Mouse (Mus musculus): ENCODE results near the gene Cnot1.

The Cnot1 gene

GRCm38 (mm10) chr8:95741732-95742131, 65.5 kb downstream of the Cnot1 start:
- no peak for DNase-seq (ENCODE audit: extremely low spot score, low read depth, low spot score)

DNA sequence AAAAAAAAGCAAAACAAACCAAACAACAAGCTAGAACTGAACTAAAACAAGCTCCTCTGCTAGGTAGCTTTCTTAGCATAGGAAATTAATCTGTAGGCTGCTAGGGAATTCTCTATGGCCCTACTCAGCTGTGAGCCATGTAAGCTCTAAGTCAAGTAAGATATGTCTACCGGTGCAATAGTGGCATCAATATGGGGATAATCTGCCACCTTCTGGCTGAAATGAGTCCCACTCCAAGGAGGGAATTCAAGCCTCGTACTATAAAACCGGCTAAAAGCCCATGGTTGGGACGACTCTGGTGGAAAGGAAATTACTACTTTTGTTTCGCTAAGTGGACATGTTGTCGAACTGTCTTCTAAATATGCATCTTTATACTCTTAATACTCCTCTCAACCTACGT, 68.7 kb downstream of the Cnot1 start:
- DNase-seq (ENCODE audit: extremely low spot score, low read depth, low spot score) = no peak

- no peak for DNase-seq (ENCODE audit: extremely low spot score, low read depth, low spot score)
Measured at GRCm38 (mm10) chr8:95727625-95728024, 79.6 kb downstream of the Cnot1 start.

GRCm38 (mm10) chr8:95716546-95717335, 90.5 kb downstream of the Cnot1 start:
- no peak for DNase-seq (ENCODE audit: extremely low spot score, low read depth, low spot score)

DNA sequence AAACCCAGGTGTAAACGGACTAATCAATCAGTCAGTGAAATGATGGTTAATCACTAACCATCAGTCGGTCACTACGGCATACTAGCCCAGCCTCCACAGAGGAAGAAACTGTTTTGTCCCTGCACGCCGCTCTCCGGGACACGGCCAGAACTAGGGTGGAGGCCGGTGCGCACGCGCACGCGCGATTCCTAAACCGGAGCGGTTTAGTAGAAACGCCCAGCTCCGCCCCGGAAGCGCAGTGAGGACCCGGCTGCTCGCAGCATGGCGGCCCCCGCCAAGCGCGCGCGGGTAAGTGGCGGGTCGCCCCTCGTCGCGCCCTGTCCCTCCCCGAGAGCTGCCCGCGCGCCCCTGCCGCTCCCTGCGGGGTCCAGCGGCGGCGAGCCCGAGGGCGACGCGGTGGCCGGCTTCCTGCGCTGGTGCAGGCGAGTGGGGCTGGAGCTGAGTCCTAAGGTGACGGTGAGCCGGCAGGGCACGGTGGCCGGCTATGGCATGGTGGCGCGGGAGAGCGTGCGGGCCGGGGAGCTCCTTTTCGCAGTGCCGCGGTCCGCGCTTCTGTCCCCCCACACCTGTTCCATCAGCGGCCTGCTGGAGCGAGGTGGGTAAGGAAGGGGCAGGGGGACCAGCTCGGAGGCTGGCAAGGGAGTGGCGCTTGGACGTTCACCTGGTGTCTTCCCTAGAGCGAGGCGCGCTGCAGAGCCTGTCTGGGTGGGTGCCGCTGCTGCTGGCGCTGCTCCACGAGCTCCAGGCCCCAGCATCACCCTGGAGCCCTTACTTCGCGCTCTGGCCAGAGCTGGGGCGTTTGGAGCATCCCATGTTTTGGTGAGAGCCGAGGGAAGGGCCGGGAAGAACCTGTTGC, 91.4 kb downstream of the Cnot1 start, which contains the start of gene Setd6:
Setd6 (plus strand) TSS at position 206 of the 856 bp plus-strand sequence.
- no peak for DNase-seq (ENCODE audit: extremely low spot score, low read depth, low spot score)

DNA sequence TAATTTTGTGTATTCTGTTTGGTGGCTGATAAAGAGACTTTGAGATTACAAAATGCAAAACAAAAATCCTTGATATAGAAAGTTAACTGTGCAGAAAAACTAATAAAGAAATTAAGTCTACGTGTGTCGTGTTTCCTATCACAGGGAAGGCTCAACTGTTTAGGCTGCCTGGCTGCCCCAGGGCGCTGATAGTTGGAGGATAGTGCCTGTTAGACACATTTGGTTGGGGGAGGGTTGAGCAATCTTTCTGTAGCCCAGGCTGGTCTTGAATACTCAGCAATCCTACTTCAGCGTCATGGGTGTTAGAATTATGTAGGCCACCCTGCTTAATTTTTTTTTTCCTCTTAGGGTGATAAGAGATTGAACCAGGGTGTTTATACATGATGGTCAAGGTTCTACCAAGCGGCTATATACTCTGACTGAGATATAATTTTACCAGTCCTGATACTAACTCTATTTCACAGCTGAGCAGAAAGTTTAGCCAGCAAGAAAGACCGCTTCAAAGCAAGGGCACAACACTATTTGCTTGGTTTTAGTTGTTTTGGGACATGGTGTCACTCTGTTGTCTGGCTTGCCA, 92.3 kb downstream of the Cnot1 start:
- no peak for DNase-seq (ENCODE audit: extremely low spot score, low read depth, low spot score)

GRCm38 (mm10) chr8:95714367-95714766, 92.9 kb downstream of the Cnot1 start:
- DNase-seq (ENCODE audit: extremely low spot score, low read depth, low spot score) = no peak

DNA sequence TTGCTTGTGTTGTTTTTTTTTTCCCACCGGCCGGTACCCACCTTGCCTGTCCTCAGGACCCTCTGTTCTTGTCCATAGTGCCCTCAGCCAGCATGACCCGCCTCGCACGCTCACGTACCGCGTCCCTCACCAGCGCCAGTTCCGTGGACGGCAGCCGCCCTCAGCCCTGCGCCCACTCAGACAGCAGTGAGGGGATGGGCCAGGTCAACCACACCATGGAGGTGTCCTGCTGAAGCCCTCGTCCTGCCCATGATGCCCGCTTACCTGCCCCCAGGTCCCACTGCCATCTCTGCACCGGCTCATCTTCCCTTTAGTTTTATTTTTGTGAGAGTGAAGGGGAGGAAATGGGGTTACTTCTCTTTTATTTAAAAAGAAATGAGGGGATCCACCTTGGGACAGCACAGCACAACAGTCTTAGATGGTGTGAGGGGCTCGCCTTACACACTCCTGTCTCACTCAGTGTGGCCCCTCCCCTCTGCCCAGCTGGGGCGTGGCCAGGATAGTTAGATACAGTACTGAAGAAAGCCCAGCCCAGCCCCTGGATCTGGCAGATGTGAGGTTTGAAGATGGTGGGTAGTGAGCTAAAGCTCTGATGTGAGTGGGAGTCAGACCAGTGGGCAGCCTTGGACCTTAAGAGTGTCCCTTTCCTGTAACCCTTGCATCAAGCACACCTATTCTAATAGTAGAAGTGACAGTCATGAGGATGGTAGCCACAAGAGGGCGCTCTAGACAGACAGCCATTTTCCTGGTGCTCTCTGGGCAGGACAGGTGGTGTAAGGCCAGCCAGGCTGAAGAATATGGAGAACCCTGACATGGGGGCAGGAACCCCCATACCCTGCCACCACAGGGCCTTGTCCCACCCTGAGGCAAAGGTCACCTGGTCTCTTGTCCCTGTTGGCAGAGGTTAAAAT, 93.9 kb downstream of the Cnot1 start:
- no peak for DNase-seq (ENCODE audit: extremely low spot score, low read depth, low spot score)

- no peak for DNase-seq (ENCODE audit: extremely low spot score, low read depth, low spot score)
Measured at GRCm38 (mm10) chr8:95712395-95712794, 94.9 kb downstream of the Cnot1 start.

DNA sequence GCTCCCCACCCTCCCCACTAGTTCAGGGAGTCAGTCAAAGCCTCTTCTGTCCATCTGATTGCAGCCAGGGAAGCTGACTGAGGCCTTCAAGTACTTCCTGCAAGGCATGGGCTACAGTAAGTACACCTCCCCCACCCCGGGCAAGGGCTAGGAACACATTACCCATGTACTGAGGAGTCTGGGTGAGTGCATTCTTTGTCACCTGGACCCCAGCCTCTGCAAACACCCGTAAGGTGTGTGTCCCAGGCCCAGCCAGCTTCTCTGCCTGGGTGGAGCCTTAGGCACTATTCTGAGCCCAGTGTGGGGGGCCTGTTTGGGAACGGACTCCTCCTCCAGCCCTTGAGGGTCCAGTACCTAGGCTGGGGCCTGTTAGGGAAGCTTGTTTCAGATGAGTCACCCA, 96.2 kb downstream of the Cnot1 start:
- no peak for DNase-seq (ENCODE audit: extremely low spot score, low read depth, low spot score)

DNA sequence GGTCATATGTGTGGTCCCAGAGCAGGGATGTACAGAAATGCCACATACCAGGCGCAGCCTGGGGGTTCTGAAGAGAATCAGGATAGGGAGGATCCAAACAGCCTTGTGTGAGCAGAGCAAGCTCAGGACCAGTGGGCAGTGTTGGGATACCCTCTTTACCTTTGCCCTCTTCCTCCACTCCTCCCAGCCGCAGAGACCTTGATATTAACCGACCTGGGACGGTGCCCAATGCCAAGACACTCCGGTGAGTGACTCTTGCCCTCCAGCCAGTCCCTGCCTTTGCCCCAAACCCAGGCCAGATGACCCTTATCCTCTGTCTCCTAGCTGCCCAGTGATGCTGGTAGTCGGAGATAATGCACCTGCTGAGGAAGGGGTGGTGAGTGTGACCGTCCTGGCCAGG, 97.7 kb downstream of the Cnot1 start:
- no peak for DNase-seq (ENCODE audit: extremely low spot score, low read depth, low spot score)

- DNase-seq (ENCODE audit: extremely low spot score, low read depth, low spot score) = no peak
Measured at GRCm38 (mm10) chr8:95704538-95704937, 102.7 kb downstream of the Cnot1 start.

DNA sequence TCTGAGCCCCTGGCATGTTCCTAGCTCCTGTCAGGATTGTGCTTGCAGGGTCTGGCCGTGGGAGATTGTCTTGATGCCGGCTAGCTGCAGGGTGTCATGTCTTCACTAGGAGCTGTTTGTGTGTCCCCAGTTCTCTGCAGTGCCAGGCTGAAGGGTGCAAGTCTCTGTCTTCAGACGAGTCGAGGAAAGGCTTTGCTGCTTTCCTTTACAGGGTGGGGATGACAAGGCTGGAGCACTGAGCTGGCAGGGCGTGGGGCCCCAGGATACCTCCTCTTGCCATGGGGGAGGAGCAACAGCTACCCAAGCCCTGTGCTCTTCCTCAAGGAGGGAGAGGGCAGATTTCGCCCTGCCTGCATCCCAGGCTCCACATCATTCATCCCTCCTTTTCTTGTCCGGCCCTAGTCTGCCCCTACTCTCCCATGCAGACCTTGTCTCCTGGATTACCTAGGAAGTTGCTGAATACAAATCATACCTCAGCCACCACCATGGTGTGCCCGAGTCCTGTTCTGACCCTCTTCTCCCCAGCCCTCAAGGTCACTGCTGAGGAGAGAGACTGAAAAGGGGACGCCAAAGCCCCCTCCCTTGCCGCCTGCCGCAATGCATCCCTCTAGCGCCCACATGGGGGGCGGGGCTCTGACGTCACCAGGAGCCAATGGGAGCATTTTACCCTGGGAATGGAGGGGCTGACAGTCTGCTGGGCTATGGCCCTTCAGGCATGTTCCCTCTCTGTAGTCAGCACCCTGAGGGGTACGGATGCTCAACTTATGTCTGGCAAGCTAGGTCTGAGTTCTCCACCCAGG, 103.6 kb downstream of the Cnot1 start:
- DNase-seq (ENCODE audit: extremely low spot score, low read depth, low spot score) = no peak

GRCm38 (mm10) chr8:95702480-95703446, 104.5 kb downstream of the Cnot1 start:
- DNase-seq (ENCODE audit: extremely low spot score, low read depth, low spot score) = peak; percentile 60

DNA sequence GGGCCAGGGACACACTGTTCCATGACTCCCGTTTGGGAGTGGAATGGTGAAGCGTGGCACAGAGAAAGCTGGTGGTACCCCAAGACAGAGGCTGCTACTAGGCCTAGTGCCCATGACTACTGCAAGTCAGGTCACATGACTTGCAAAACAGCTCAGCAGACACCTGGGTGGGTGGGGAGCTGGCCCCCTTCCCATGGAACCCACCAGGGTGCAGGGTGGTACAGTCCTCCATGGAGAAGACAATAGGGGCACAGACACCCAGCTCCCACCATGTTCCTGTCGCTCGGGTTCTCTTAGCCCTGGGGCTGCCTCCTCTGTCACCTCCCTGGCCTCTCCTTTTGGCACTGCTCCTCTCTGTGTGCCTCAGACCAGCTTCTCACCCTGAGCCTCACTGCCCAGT, 105.5 kb downstream of the Cnot1 start:
- DNase-seq (ENCODE audit: extremely low spot score, low read depth, low spot score) = no peak

DNA sequence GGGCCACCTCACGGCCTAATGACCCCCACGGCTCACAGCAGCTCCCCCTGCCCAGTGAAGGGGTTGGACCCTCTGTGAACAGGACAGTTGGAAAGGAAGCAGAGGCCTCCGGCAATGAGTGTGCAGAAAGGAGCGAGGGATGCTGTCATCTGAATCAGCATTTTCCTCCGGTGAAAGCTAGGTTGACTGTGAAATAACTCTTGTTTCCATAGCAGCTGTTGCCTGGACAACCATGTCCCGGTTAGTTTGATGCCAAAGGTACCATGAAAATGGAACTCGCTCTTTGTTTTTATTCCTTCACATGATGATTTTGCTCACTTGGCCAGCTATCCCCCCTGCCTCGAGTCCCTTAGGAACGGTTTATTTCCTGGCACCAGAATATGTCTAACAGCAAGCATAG, 107.0 kb downstream of the Cnot1 start:
- no peak for DNase-seq (ENCODE audit: extremely low spot score, low read depth, low spot score)

GRCm38 (mm10) chr8:95698179-95698578, 109.1 kb downstream of the Cnot1 start:
- no peak for DNase-seq (ENCODE audit: extremely low spot score, low read depth, low spot score)

DNA sequence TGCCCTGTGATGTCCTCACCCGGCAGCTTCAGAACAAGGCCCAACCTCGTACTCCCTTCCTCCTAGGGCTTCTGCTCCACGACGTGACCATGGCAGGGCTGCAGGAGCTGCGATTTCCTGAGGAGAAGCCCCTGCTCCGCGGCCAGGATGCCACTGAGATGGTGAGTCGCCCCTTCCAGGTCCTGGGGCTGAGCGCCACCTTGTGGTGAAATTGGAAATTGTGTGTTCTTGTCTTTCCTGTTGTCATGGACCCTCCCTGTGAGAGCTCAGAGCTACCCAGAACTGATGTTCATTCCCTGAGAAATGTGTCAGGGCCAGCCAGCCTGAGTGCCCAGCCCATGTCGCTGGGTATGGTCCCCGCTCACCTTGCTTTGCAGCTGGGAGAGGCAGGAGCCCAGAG, 110.1 kb downstream of the Cnot1 start:
- DNase-seq (ENCODE audit: extremely low spot score, low read depth, low spot score) = peak; percentile 77

DNA sequence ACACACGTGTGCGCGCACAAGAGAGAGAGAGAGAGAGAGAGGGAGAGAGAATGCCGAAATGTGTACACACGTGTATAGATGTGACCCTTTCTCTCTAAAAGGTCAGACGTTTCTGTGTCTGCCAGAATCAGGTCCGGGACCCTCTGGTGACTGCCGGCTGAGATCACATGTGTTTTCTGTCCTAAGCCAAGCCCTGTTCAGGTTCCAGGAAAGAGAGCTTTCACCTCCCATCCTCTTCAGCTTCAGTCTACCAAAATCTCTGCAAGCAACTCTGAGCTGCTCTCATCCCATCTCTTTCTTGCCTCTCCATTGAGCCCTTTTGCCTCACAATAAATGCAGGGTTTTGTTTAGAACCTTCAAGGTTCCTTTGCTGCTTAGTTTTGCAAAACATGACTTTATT, 110.6 kb downstream of the Cnot1 start:
- no peak for DNase-seq (ENCODE audit: extremely low spot score, low read depth, low spot score)

All from hindlimb bud, embryonic 11.5 days (tissue).